Mouse (Mus musculus) olfactory bulb, adult 2 months (tissue): ENCODE measurements at regions not wholly inside any gene's neighbourhood (a gene's known extent, or its start where the extent isn't known, plus 50 kb on each side); places are given as distances from the start of the nearest gene placed in this dataset.

Experiments
- H3K27ac ChIP-seq: fragments of 200-500 bp; 2 replicates; pipeline ENCODE4 v1.5.1; 2012; ENCODE audit warnings: low read depth, low read length; ENCODE audit not compliant: insufficient read depth
- H3K4me1 ChIP-seq: fragments of 200-500 bp; 2 replicates; pipeline ENCODE4 v1.6.1; 2012; ENCODE audit warnings: low read length; ENCODE audit not compliant: control insufficient read depth, insufficient read depth
- H3K4me3 ChIP-seq: fragments of 200-500 bp; 2 replicates; pipeline ENCODE4 v1.5.1; 2012; ENCODE audit warnings: mild to moderate bottlenecking, low read depth, low read length, moderate library complexity; ENCODE audit not compliant: insufficient read depth
- CTCF ChIP-seq: fragments of 200-500 bp; IDR thresholded peaks from 2 replicates; pipeline ENCODE4 v1.5.1; 2012; ENCODE audit warnings: low read depth, mild to moderate bottlenecking, low read length, moderate library complexity; ENCODE audit not compliant: insufficient read depth
- POLR2A ChIP-seq: fragments of 200-500 bp; IDR thresholded peaks from 2 replicates; pipeline ENCODE4 v1.6.1; 2012; ENCODE audit warnings: mild to moderate bottlenecking, low read depth, low read length, moderate library complexity; ENCODE audit not compliant: insufficient read depth
- WGBS: fragments of 180-500 bp; shearing (Covaris S2); methylation state at CpG from one replicate; pipeline ENCODE4 v1.1.7; 2018; 5-methylcytosine and 5-hydroxymethylcytosine counted together

DNA sequence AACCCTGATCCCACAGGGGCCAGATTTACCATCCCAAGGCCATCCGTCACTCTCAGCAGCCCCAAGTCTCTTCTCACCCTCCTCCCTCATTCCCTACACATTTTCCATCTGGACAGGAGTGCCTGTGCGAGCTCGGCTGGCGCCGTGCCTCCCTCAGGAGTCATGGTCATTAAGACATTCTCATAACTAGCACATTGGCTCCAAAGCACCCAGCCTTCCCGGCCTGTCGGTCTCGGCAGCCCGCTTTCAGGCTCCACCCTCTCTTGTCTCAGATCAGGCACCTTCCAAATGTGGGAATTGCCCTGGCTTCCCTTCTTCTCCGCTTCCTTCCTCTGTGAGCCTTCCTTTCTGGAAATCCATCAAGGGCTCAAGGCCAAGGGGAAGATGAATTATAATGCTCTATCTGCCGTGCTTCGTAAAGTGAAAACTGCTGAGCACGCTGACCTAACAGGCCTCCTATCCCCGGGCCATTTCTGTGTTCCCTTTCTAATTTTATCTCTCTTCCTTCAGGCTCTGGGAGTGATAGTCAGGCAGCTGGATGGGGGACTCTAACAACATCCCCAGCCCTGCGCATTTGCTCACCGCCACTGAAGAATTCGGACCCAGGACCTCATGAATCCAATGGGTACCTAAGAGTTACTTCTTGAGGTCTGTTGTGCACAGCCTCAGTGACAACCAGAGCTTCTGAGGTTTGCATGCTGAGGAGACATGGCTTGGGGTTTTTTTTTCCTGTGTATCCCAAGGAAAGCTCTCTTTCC lies 130.2 kb upstream of the Six2 start:
- WGBS = 89% methylated on average over 17 of the region's 17 CpGs
- TF ChIP-seq CTCF (no peak), POLR2A (no peak)
- Histone ChIP-seq H3K27ac (no peak overlapping the region), H3K4me1 (no peaks in the 10 kb centered on the region), H3K4me3 (no peak overlapping the region)

DNA sequence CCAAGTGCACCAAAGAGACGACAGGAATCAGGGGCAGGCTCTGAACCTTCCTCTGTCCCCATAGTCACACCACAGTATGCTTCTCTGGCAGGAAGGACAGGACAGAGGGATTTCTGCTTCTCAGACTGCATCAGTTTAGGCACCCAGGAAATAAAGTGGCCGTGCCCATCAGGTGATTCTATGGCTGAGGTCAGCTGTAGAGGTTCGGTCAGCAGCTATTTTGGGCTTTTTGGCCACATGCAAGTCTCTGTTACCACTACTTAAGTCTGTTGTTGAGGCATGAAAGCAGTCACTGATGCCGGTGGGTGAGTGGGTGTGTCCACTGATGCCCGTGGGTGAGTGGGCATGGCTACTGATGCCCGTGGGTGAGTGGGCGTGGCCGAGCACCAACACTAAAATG lies 128.4 kb upstream of the Six2 start:
- TF ChIP-seq POLR2A (no peak), CTCF (no peak)
- WGBS = 92% methylated on average over 8 of the region's 8 CpGs
- Histone ChIP-seq H3K4me1 (no peaks in the 10 kb centered on the region), H3K4me3 (no peak overlapping the region), H3K27ac (no peak overlapping the region)

- Histone ChIP-seq H3K4me1 (no peaks in the 10 kb centered on the region), H3K4me3 (no peak overlapping the region), H3K27ac (no peak overlapping the region)
- TF ChIP-seq CTCF (no peak), POLR2A (no peak)
- 95% methylated on average over 8 of the region's 8 CpGs for WGBS
Observed at GRCm38 (mm10) chr17:85816056-85816455, 128.0 kb upstream of the Six2 start.

DNA sequence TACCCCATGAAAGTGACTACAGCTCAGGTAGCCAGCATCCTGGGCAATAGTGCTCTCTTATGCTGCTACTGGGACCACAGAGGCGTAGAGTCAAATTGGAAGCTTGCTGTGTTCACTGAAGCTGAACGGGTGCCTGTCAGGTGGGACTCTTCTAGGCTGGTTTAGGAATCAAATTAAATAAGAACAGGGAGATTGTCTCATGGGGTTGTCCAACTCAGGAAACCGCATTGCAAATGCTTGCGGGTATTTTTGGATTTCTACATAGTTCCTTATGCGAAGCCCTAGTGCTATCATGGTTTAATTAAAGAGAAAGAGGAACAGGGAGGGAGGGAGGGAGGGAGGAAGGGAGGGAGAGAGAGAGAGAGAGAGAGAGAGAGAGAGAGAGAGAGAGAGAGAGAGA lies 120.5 kb upstream of the Six2 start:
- Histone ChIP-seq H3K4me3 (no peak overlapping the region), H3K4me1 (no peaks in the 10 kb centered on the region), H3K27ac (no peak overlapping the region)
- TF ChIP-seq POLR2A (no peak), CTCF (no peak)
- 67% methylated on average over 5 of the region's 5 CpGs for WGBS

DNA sequence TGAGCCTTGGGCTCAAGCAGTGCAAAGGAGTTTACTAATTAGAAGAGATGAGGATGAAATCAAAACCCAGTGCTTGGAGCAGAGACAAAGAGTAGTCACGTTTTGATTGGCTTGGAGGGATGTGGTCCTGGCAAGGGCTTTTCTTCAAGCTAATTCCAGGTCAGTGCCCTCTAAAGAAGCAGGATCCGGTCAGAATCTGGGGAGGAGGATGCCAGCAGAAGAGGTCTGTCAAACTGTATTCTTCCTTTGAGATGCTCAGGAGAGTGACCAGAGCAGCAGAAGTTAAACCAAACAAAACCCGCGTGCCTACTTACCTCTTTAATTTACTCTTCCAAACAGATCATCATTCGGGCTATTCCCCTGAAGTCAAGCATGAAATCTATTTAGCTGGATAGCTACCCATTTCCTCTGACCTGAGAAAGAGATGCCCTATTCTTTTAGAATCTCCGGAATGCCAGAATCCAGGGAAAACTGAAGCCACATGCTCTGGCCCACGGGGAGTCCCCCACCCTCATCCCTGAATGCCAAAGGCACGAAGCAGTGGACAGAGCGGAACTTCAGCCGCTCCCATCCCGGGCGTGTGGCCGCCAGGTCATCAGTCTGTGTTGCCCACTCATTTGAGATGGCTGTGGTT lies 117.8 kb upstream of the Six2 start:
- WGBS = 41% methylated on average over 13 of the region's 13 CpGs
- no peak overlapping the region for H3K27ac ChIP-seq
- TF ChIP-seq POLR2A (no peak), CTCF (no peak)
- no peaks in the 10 kb centered on the region for H3K4me1 ChIP-seq
- H3K4me3 ChIP-seq = no peak overlapping the region

DNA sequence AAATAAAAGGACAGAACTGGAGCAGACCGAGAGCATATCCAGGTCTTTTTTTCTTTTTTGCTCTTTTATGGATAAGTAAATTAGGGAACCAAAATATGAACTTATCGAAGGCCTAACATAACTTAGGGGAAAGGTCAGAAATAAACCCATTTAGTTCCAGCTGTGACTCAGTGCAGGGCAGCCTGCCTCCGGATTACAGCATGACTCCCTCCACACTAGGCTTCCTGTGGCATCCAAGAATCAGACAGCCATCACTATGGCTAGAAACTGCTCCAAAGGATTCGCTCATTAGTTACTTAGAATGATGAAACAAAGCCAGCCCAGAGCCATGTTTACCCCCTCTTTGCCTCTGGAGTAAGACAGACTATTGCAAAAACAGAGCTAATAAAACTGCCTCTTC lies 116.6 kb upstream of the Six2 start:
- H3K4me3 ChIP-seq = no peak overlapping the region
- no peak overlapping the region for H3K27ac ChIP-seq
- peaks cover 10% of the 10 kb centered on the region; the same call in 1 of the 2 replicates for H3K4me1 ChIP-seq
- TF ChIP-seq CTCF (no peak), POLR2A (no peak)
- 75% methylated on average over 4 of the region's 4 CpGs for WGBS

- H3K27ac ChIP-seq = no peak overlapping the region
- TF ChIP-seq POLR2A (no peak), CTCF (no peak)
- WGBS = 93% methylated on average over 8 of the region's 8 CpGs
Observed at GRCm38 (mm10) chr17:85801734-85802133, 113.7 kb upstream of the Six2 start.

GRCm38 (mm10) chr17:85801079-85801605 lies 113.1 kb upstream of the Six2 start:
- Histone ChIP-seq H3K4me1 (peaks cover 11% of the 10 kb centered on the region; the same call in 1 of the 2 replicates), H3K4me3 (no peak overlapping the region), H3K27ac (no peak overlapping the region)
- 75% methylated on average over 14 of the region's 14 CpGs for WGBS
- no peak for TF ChIP-seq CTCF
- no peak for TF ChIP-seq POLR2A

More at GRCm38 (mm10) chr17:85801734-85802133, 113.7 kb upstream of the Six2 start:
- Histone ChIP-seq H3K4me1 (peaks cover 11% of the 10 kb centered on the region; the same call in 1 of the 2 replicates), H3K4me3 (no peak overlapping the region)
